Mouse (Mus musculus) testis, adult 2 months (tissue): ENCODE data around the gene Ddi2.

Experiments
- CTCF ChIP-seq: fragments of 200-500 bp; IDR thresholded peaks from 2 replicates; pipeline ENCODE4 v1.5.1; 2012; ENCODE audit warnings: low read depth, mild to moderate bottlenecking, inconsistent platforms, low read length, moderate library complexity; ENCODE audit not compliant: control insufficient read depth, insufficient read depth, insufficient replicate concordance
- POLR2A ChIP-seq: fragments of 200-500 bp; IDR thresholded peaks from 2 replicates; pipeline ENCODE4 v1.6.1; 2012; ENCODE audit warnings: low read depth, mild to moderate bottlenecking, inconsistent platforms, low read length, moderate library complexity; ENCODE audit not compliant: control insufficient read depth

DNA sequence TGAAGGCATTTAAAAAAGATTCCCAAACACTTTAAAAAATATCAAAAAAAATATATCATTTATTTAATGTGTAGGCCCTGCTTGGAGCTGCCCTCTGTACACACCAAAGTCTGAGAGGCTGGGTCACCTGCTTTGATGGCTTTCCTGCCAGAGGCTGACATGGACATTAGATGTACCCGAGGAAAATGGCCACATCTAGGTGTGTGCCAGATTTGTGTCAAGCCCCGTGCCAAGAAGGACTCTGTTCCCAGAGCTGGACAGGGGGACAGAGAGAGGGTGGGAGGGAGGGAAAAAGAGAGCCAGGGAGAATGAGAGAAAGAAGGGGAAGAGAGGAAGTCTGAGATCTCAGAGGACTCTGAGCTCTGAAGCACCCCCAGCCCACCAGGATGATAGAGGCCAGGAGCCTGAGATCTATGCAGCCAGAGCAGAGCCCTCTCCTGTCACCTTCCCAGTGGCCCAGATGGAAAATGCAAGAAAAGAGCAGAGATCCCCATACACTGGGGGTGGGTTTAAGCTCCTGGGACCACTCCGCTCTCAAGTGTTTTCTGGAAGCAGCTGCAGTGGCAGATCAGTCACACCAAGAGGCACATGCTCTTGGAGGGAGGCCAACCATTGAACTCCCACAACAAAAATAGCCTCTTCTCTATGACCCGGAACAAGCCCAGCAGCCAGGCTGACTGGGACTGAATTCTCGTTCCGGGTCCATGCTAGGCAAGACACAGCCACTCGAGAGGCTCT is 79.9 kb downstream of the Ddi2 start:
- TF ChIP-seq CTCF (no peak), POLR2A (no peak)
